Mouse (Mus musculus) heart, embryonic 13.5 days (tissue): Measurements from ENCODE around the gene Tmem39b. TPM values are rescaled to one million over a fixed set of nuclear protein-coding genes. Genes with fewer than 3 reads are reported as not detected.
A peak's percentile ranks its signal among the peaks of the same experiment; 100 is the strongest.
"Not testable (repeated sequence)": the region's sequence is repeated elsewhere in the genome, so short reads cannot be mapped to it uniquely, and the experiment has no call there.

Experiments used
- ATAC-seq: fragments of 200-750 bp; cut with Nextera tagmentation; 2 replicates; pipeline ENCODE4 v1.8.0; 2017; ENCODE audit warnings: moderate TSS enrichment; ENCODE audit not compliant: insufficient number of reproducible peaks, low FRiP score, low TSS enrichment; ENCODE audit errors: extremely low read depth
- H3K27ac ChIP-seq: fragments of 300-500 bp; sonication (generic); replicated peaks from 2 replicates; pipeline ENCODE4 v1.5.1; 2015; ENCODE audit warnings: moderate library complexity, mild to moderate bottlenecking, inconsistent platforms
- H3K27me3 ChIP-seq: fragments of 300-500 bp; sonication (generic); replicated peaks from 2 replicates; pipeline ENCODE4 v1.6.1; 2015; ENCODE audit warnings: mild to moderate bottlenecking, inconsistent platforms
- H3K36me3 ChIP-seq: fragments of 300-500 bp; sonication (generic); 2 replicates; pipeline ENCODE4 v1.6.1; 2015; ENCODE audit warnings: mild to moderate bottlenecking, inconsistent platforms
- H3K4me1 ChIP-seq: fragments of 300-500 bp; sonication (generic); 2 replicates; pipeline ENCODE4 v1.6.1; 2015; ENCODE audit warnings: inconsistent platforms
- H3K4me2 ChIP-seq: fragments of 300-500 bp; sonication (generic); 2 replicates; pipeline ENCODE4 v1.6.1; 2015; ENCODE audit warnings: inconsistent platforms, mild to moderate bottlenecking, moderate library complexity
- H3K4me3 ChIP-seq: fragments of 300-500 bp; sonication (generic); 2 replicates; pipeline ENCODE4 v1.5.1; 2015; ENCODE audit warnings: moderate library complexity, mild to moderate bottlenecking, inconsistent platforms
- H3K9ac ChIP-seq: fragments of 300-500 bp; sonication (generic); 2 replicates; pipeline ENCODE4 v1.6.1; 2015; ENCODE audit warnings: inconsistent platforms, mild to moderate bottlenecking, moderate library complexity
- H3K9me3 ChIP-seq: fragments of 300-500 bp; sonication (generic); 2 replicates; pipeline ENCODE4 v1.6.1; 2016; ENCODE audit warnings: inconsistent platforms
- WGBS: fragments of 180-500 bp; shearing (Covaris S2); methylation state at CpG from one replicate; pipeline ENCODE4 v1.1.7; 2015; ENCODE audit warnings: mixed read lengths; 5-methylcytosine and 5-hydroxymethylcytosine counted together
- polyA plus RNA-seq: library from polyadenylated mRNA; unstranded; fragments of >200 nt; fragmentation: Nextera tagmentation; extraction: Ambion mirVana; gene quantifications from 2 replicates; pipeline ENCODE4 v1.2.1, GENCODE M21; 2015

Tmem39b gene
- polyA plus RNA-seq, 1 experiment from 2014 or later = 6.7 TPM

- no peak overlapping the region for H3K4me3 ChIP-seq
- H3K4me1 ChIP-seq = no peaks in the 10 kb centered on the region
- ATAC-seq = no peak
- H3K9ac ChIP-seq = no peak overlapping the region
- no peaks in the 10 kb centered on the region for H3K27me3 ChIP-seq
- H3K4me2 ChIP-seq = no peak overlapping the region
- WGBS = 91% methylated on average over 9 of the region's 9 CpGs
- peaks cover 89% of the 10 kb centered on the region for H3K36me3 ChIP-seq
- no peak overlapping the region for H3K27ac ChIP-seq
- H3K9me3 ChIP-seq = no peaks in the 10 kb centered on the region
These were observed 19.7 kb upstream of the Tmem39b start for GRCm38 (mm10) chr4:129716310-129716709.

GRCm38 (mm10) chr4:129709486-129710129 is 13.0 kb upstream of the Tmem39b start:
- Histone ChIP-seq H3K4me1 (peaks cover 9% of the 10 kb centered on the region), H3K27me3 (no peaks in the 10 kb centered on the region), H3K4me3 (no peak overlapping the region), H3K4me2 (no peak overlapping the region), H3K9me3 (no peaks in the 10 kb centered on the region), H3K9ac (no peak overlapping the region), H3K36me3 (peaks cover 97% of the 10 kb centered on the region), H3K27ac (peak overlapping the region; percentile 46)
- no peak for ATAC-seq
- WGBS = 77% methylated on average over 8 of the region's 8 CpGs

DNA sequence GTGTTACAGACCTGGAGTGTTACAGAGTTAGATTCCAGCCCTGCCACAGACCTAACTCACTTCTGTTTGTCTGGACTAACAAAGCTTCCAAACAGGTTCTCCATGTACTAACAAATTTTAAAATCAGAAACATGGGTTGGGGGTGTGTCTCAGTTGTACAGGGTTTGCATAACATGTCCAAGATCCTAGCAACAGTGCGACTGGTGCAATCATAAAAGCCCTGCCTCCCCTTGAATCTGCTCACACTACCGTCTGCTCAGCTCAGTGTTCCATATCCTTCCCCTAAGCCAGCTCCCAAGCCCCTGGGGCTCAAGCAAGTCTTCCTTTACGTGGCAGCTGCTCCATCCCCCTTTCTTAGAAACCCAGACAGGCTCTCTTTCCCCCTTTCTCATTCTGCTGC is 10.1 kb upstream of the Tmem39b start:
- Histone ChIP-seq H3K36me3 (peaks cover 92% of the 10 kb centered on the region), H3K9ac (no peak overlapping the region), H3K9me3 (no peaks in the 10 kb centered on the region), H3K27me3 (no peaks in the 10 kb centered on the region), H3K4me1 (peaks cover 34% of the 10 kb centered on the region), H3K4me2 (no peak overlapping the region), H3K27ac (no peak overlapping the region), H3K4me3 (no peak overlapping the region)
- ATAC-seq = no peak
- WGBS = 74% methylated on average over 3 of the region's 3 CpGs

GRCm38 (mm10) chr4:129702454-129702853 is 5.8 kb upstream of the Tmem39b start:
- H3K4me2 ChIP-seq = peak overlapping the region; percentile 40
- peak overlapping the region; percentile 56 for H3K9ac ChIP-seq
- H3K36me3 ChIP-seq = peaks cover 56% of the 10 kb centered on the region
- H3K27me3 ChIP-seq = no peaks in the 10 kb centered on the region
- H3K9me3 ChIP-seq = no peaks in the 10 kb centered on the region
- peak; percentile 82; the same call in 1 of the 2 replicates for ATAC-seq
- peaks cover 43% of the 10 kb centered on the region for H3K4me1 ChIP-seq
- 12% methylated on average over 11 of the region's 11 CpGs for WGBS
- H3K27ac ChIP-seq = peak overlapping the region; percentile 80
- no peak overlapping the region for H3K4me3 ChIP-seq

GRCm38 (mm10) chr4:129701503-129702377 is 5.1 kb upstream of the Tmem39b start:
- Histone ChIP-seq H3K9me3 (no peaks in the 10 kb centered on the region), H3K27me3 (no peaks in the 10 kb centered on the region), H3K27ac (peak overlapping the region; percentile 80), H3K4me3 (no peak overlapping the region), H3K36me3 (peaks cover 50% of the 10 kb centered on the region), H3K4me2 (peak overlapping the region; percentile 40), H3K9ac (peak overlapping the region; percentile 56), H3K4me1 (peaks cover 49% of the 10 kb centered on the region)
- ATAC-seq = no peak
- WGBS = 46% methylated on average over 17 of the region's 17 CpGs

GRCm38 (mm10) chr4:129700661-129701060 is 4.0 kb upstream of the Tmem39b start:
- H3K27ac ChIP-seq, H3K9ac ChIP-seq, H3K9me3 ChIP-seq, H3K27me3 ChIP-seq, H3K4me3 ChIP-seq, ATAC-seq, H3K4me2 ChIP-seq: not testable (repeated sequence)
- H3K4me1 ChIP-seq = peaks cover 52% of the 10 kb centered on the region
- peaks cover 39% of the 10 kb centered on the region for H3K36me3 ChIP-seq
- 84% methylated on average over 6 of the region's 6 CpGs for WGBS

- Histone ChIP-seq H3K4me2 (no peak overlapping the region), H3K4me3 (no peak overlapping the region), H3K4me1 (peaks cover 57% of the 10 kb centered on the region), H3K9ac (no peak overlapping the region), H3K36me3 (peaks cover 34% of the 10 kb centered on the region), H3K27me3 (no peaks in the 10 kb centered on the region), H3K27ac (no peak overlapping the region), H3K9me3 (no peaks in the 10 kb centered on the region)
- no peak for ATAC-seq
- 70% methylated on average over 1 of the region's 1 CpGs for WGBS
These were observed 3.6 kb upstream of the Tmem39b start for GRCm38 (mm10) chr4:129700216-129700615.

- Histone ChIP-seq H3K27me3 (no peaks in the 10 kb centered on the region), H3K4me3 (peak overlapping the region; percentile 80), H3K9me3 (no peaks in the 10 kb centered on the region), H3K27ac (peak overlapping the region; percentile 89), H3K36me3 (peaks cover 32% of the 10 kb centered on the region), H3K4me2 (peak overlapping the region; percentile 82), H3K4me1 (peaks cover 41% of the 10 kb centered on the region), H3K9ac (peak overlapping the region; percentile 90)
- WGBS = 80% methylated on average over 7 of the region's 7 CpGs
- ATAC-seq = no peak
These were observed 553 bp upstream of the Tmem39b start for GRCm38 (mm10) chr4:129697191-129697590.

GRCm38 (mm10) chr4:129695815-129696157 is 852 bp downstream of the Tmem39b start:
- ATAC-seq = no peak
- peak overlapping the region; percentile 89 for H3K27ac ChIP-seq

DNA sequence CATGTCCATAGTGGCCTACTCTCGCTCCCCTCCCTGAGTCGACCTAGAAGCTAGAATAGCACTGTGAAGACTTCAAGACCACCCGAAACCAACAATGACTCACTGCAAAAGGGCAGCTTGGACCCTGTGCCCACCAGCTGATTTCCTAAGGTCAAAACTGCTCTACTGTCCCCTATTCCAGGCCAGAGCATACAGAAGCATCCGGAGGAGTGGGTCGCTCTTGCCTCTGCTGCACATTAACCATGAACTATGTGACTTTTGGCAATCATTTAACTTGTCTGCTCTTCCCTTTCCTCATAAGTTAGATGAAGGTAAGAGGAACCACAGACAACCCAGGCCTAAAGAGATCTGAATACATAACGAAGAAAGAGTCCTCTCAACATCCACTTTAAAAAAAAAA is 12.1 kb downstream of the Tmem39b start:
- no peak overlapping the region for H3K4me2 ChIP-seq
- no peak for ATAC-seq
- no peak overlapping the region for H3K27ac ChIP-seq
- no peak overlapping the region for H3K9ac ChIP-seq
- H3K4me3 ChIP-seq = no peak overlapping the region
- WGBS = 90% methylated on average over 6 of the region's 6 CpGs
- H3K9me3 ChIP-seq = no peaks in the 10 kb centered on the region
- peaks cover 97% of the 10 kb centered on the region for H3K36me3 ChIP-seq
- H3K27me3 ChIP-seq = no peaks in the 10 kb centered on the region
- H3K4me1 ChIP-seq = no peaks in the 10 kb centered on the region

More at GRCm38 (mm10) chr4:129695815-129696157, 852 bp downstream of the Tmem39b start:
- Histone ChIP-seq H3K4me2 (peak overlapping the region; percentile 82), H3K27me3 (no peaks in the 10 kb centered on the region), H3K4me3 (peak overlapping the region; percentile 80), H3K9ac (peak overlapping the region; percentile 90), H3K9me3 (no peaks in the 10 kb centered on the region), H3K4me1 (peaks cover 33% of the 10 kb centered on the region), H3K36me3 (peaks cover 36% of the 10 kb centered on the region)
- WGBS = 18% methylated on average over 6 of the region's 6 CpGs

DNA sequence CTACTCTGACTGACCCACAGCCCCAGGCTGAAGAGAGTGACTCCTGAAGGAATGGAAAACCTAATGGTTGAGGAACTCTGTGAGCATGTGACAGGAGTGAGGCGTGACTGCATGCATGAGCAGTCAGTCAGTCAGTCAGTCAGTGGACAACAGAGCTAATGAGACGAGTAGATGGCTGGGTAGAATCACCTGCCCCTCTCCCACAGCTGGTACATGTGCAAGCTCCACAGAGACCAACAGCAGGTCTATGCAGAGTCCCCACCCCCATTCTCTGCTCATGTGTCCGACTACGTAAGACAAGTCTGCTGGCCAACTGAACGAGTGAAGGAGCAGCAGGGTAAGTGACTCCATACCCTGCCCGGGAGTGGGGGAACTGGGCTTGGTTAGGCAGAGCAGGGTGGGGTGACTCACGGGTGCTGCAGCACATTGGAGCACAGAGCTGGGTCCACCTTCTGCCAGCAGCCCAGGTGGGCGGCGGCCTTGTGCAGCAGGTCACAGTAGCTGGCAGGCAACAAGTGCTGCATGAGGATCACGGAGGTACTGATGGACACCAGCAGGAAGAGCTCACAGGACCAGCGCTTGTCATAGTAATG is 12.6 kb downstream of the Tmem39b start:
- 89% methylated on average over 11 of the region's 11 CpGs for WGBS
- H3K4me1 ChIP-seq = no peaks in the 10 kb centered on the region
- H3K9ac ChIP-seq = no peak overlapping the region
- no peaks in the 10 kb centered on the region for H3K9me3 ChIP-seq
- no peak overlapping the region for H3K4me3 ChIP-seq
- peaks cover 96% of the 10 kb centered on the region for H3K36me3 ChIP-seq
- no peak for ATAC-seq
- H3K27ac ChIP-seq = no peak overlapping the region
- no peak overlapping the region for H3K4me2 ChIP-seq
- no peaks in the 10 kb centered on the region for H3K27me3 ChIP-seq
